Mouse (Mus musculus) testis, adult 2 months (tissue): ENCODE data around the gene Myo1e. TPM values are rescaled to one million over a fixed set of nuclear protein-coding genes. Genes with fewer than 3 reads are reported as not detected.
"Not testable (repeated sequence)": the region's sequence is repeated elsewhere in the genome, so short reads cannot be mapped to it uniquely, and the experiment has no call there.

Experiments
- H3K27ac ChIP-seq: fragments of 200-500 bp; 2 replicates; pipeline ENCODE4 v1.5.1; 2012; ENCODE audit warnings: low read depth, low read length; ENCODE audit not compliant: control insufficient read depth, insufficient read depth
- H3K27me3 ChIP-seq: fragments of 200-500 bp; 2 replicates; pipeline ENCODE4 v1.6.1; 2012; ENCODE audit warnings: mild to moderate bottlenecking, low read length, moderate library complexity; ENCODE audit not compliant: control insufficient read depth, insufficient read depth
- H3K36me3 ChIP-seq: fragments of 200-500 bp; 2 replicates; pipeline ENCODE4 v1.6.1; 2012; ENCODE audit warnings: mild to moderate bottlenecking, low read length; ENCODE audit not compliant: control insufficient read depth, insufficient read depth
- H3K4me1 ChIP-seq: fragments of 200-500 bp; 2 replicates; pipeline ENCODE4 v1.6.1; 2012; ENCODE audit warnings: low read length; ENCODE audit not compliant: control insufficient read depth, insufficient read depth
- H3K4me3 ChIP-seq: fragments of 200-500 bp; 2 replicates; pipeline ENCODE4 v1.5.1; 2012; ENCODE audit warnings: low read depth, mild to moderate bottlenecking, low read length, moderate library complexity, mixed read lengths; ENCODE audit not compliant: control insufficient read depth
- CTCF ChIP-seq: fragments of 200-500 bp; IDR thresholded peaks from 2 replicates; pipeline ENCODE4 v1.5.1; 2012; ENCODE audit warnings: low read depth, mild to moderate bottlenecking, inconsistent platforms, low read length, moderate library complexity; ENCODE audit not compliant: control insufficient read depth, insufficient read depth, insufficient replicate concordance
- POLR2A ChIP-seq: fragments of 200-500 bp; IDR thresholded peaks from 2 replicates; pipeline ENCODE4 v1.6.1; 2012; ENCODE audit warnings: low read depth, mild to moderate bottlenecking, inconsistent platforms, low read length, moderate library complexity; ENCODE audit not compliant: control insufficient read depth
- polyA plus RNA-seq: library from polyadenylated mRNA; depleted of rRNA; stranded (reverse); fragments of >200 nt; gene quantifications from 2 replicates; pipeline ENCODE4 v1.2.3, GENCODE M21; 2012

The Myo1e gene
- polyA plus RNA-seq, 1 experiment, result 2.6 TPM

GRCm38 (mm10) chr9:70245040-70245439 lies 37.9 kb downstream of the Myo1e start:
- Histone ChIP-seq H3K27me3 (no peaks in the 10 kb centered on the region), H3K4me1 (no peaks in the 10 kb centered on the region; the same call in 1 of the 2 replicates), H3K36me3 (no peaks in the 10 kb centered on the region), H3K4me3 (no peak overlapping the region), H3K27ac (no peak overlapping the region)
- TF ChIP-seq CTCF, result no peak
- no peak for TF ChIP-seq POLR2A

DNA sequence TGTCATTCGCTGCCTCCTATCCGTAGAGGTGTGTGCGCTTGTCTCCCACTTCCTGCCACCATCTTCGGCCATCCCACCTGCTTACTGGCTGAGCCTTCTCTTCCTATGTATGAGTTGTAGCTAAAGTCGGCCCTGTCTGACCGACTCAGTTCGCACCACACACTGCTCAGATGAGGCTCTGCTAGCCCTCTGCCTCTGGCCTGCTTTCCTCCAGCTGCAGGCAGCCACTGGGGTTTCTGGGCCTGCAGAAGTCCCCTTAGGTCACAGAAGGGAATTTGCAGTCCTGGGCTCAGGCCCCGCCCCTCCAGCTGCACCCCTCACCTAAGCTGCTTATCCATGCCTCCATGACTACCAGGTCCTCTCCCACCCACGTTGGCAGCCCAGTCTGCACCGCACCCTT lies 39.3 kb downstream of the Myo1e start:
- Histone ChIP-seq H3K36me3 (no peaks in the 10 kb centered on the region), H3K27me3 (no peaks in the 10 kb centered on the region), H3K4me1 (no peaks in the 10 kb centered on the region; the same call in 1 of the 2 replicates), H3K4me3 (no peak overlapping the region), H3K27ac (no peak overlapping the region)
- TF ChIP-seq CTCF (no peak), POLR2A (no peak)

DNA sequence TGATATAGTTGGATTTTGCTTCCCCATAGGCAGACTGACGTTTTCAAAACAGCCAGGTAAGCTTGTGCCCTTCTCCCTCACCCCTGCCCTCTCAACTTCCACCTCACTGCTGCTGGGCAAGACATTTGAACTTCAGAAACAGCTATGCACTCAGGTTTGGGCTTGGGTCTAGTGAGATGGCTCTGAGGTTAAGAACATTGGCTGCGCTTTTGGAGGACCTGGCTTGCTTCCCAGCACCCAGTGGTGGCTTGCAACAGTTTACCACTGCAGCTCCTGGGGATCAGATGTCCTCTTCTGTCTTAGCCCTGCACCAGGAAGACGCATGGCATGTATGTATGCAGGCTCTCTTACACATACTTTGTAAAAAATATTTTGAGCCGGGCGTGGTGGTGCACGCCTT lies 40.9 kb downstream of the Myo1e start:
- Histone ChIP-seq H3K4me3 (no peak overlapping the region), H3K36me3 (no peaks in the 10 kb centered on the region), H3K27me3 (no peaks in the 10 kb centered on the region), H3K27ac (no peak overlapping the region), H3K4me1 (no peaks in the 10 kb centered on the region; the same call in 1 of the 2 replicates)
- TF ChIP-seq CTCF (no peak), POLR2A (no peak)

DNA sequence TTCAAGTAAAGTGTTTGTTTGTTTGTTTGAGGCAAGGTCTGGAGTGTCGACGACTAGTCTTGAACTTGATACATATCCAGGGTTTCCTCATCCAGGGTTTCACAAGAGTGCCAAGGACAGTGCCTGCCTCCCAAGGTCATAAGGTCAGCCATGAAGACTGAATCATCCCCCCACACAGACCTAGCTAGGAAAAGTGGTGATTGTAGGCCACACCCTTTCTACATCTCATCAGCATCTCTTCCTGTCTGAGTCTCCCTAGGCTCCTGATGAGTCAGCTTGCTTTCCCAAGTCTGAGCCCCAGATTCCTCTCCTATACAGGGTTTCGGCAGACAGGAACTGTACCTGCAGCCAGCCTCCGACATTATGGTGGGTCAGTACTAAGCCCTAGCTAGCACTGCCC lies 41.7 kb downstream of the Myo1e start:
- no peaks in the 10 kb centered on the region for H3K4me1 ChIP-seq
- no peaks in the 10 kb centered on the region for H3K36me3 ChIP-seq
- H3K27ac ChIP-seq, result no peak overlapping the region
- H3K4me3 ChIP-seq, result no peak overlapping the region
- H3K27me3 ChIP-seq, result no peaks in the 10 kb centered on the region
- TF ChIP-seq POLR2A (no peak), CTCF (no peak)

DNA sequence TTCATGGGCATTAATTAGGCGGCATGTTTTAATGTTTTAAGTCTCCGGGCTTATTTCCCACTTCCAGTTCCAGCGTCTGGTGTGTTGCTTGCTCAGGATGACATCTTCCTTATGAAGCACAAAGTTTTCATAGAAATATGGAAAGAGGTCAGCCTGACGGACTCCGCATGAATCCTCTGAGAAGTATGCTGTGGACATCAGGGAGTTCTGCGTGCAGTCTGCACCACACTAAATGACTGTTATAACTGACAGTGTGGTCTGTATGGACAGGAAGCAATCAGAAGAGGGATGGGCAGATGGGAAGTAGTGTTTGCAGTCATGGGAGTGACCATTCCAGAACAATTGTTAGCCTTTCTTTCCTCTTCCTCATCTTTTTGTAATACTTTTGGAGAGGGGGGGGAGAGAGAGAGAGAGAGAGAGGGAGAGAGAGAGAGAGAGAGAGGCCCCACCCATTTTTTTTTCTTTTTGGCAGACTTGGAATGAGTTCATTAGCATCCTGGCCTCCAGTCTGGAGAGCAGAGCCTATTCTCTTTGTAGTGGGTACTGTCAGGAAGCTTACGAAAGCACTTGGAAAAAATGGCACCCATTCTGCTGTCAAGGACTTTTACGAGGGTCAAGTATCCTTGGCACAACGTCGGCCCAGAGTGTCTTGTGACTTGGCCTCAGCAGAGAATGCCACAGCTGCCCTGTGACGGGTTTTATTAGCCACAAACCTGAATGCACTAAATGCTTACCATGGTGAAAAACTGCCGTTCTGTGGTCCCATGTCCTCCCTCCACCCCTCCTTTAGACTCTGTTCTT lies 42.9 kb downstream of the Myo1e start:
- no peaks in the 10 kb centered on the region for H3K27me3 ChIP-seq
- H3K4me3 ChIP-seq, result no peak overlapping the region
- H3K27ac ChIP-seq, result no peak overlapping the region
- no peaks in the 10 kb centered on the region for H3K4me1 ChIP-seq
- no peak for TF ChIP-seq CTCF
- no peak for TF ChIP-seq POLR2A
- no peaks in the 10 kb centered on the region for H3K36me3 ChIP-seq

- TF ChIP-seq CTCF, result no peak
- TF ChIP-seq POLR2A, result no peak
- Histone ChIP-seq H3K27me3 (no peaks in the 10 kb centered on the region), H3K27ac (no peak overlapping the region), H3K4me1 (no peaks in the 10 kb centered on the region), H3K36me3 (no peaks in the 10 kb centered on the region), H3K4me3 (no peak overlapping the region)
These were observed 44.4 kb downstream of the Myo1e start for GRCm38 (mm10) chr9:70251441-70251985.

DNA sequence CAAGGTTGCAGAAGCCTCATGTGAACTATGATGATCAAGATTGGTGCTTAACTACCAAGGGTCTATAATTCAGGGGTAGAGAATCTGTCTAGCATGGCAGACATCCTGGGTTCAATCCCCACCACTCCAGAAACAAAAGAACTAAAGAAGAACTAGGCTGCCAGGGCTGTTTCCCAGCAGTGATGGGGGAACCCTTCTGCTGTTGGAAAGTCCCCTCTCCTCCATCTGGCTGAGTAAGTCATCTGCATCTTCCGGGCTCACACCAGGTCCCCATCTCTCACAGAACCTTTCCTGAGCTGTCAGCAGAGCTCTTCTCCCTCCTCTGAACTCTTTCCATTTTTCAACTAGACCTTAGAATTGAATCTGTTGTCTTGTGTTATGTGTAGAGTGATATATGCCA lies 45.9 kb downstream of the Myo1e start:
- TF ChIP-seq CTCF (no peak), POLR2A (no peak)
- peaks cover 2% of the 10 kb centered on the region; the same call in 1 of the 2 replicates for H3K4me1 ChIP-seq
- no peaks in the 10 kb centered on the region for H3K36me3 ChIP-seq
- H3K4me3 ChIP-seq, result no peak overlapping the region
- no peak overlapping the region for H3K27ac ChIP-seq
- no peaks in the 10 kb centered on the region for H3K27me3 ChIP-seq

GRCm38 (mm10) chr9:70255005-70255404 lies 47.9 kb downstream of the Myo1e start:
- peaks cover 5% of the 10 kb centered on the region for H3K4me1 ChIP-seq
- TF ChIP-seq CTCF (no peak), POLR2A (no peak)
- no peak overlapping the region for H3K4me3 ChIP-seq
- H3K27ac ChIP-seq, result no peak overlapping the region
- no peaks in the 10 kb centered on the region for H3K27me3 ChIP-seq
- H3K36me3 ChIP-seq, result no peaks in the 10 kb centered on the region

GRCm38 (mm10) chr9:70256027-70256426 lies 48.9 kb downstream of the Myo1e start:
- H3K36me3 ChIP-seq, H3K4me3 ChIP-seq, H3K27ac ChIP-seq, H3K4me1 ChIP-seq, H3K27me3 ChIP-seq: not testable (repeated sequence)
